8 mouse cellular contexts compared by ENCODE assay signal in genomic region chr6:31399206-31399549, GRCm38 (mm10). TPM values are rescaled to one million over a fixed set of nuclear protein-coding genes. Genes with fewer than 3 reads are reported as not detected.
DNase-seq lines count a peak whose midpoint lies in the region; ATAC-seq and TF ChIP-seq lines count a peak whose summit lies in the region.

No protein-coding gene starts in this region.

- WGBS in cerebellum, adult 2 months = under 1% methylated on average over 21 of the region's 28 CpGs
- WGBS in forebrain, embryonic 11.5 days = under 1% methylated on average over 28 of the region's 28 CpGs
- 1% methylated on average over 28 of the region's 28 CpGs for WGBS in liver, adult 2 months

- H3K79me2 ChIP-seq in liver, adult 2 months (ENCODE audit: control insufficient read depth, insufficient read depth, low read length) = peaks cover 29% of the 10 kb centered on the region

- no peaks in the 10 kb centered on the region for H3K27me3 ChIP-seq in cerebellum, adult 2 months (ENCODE audit: control insufficient read depth, insufficient read depth, low read length)
- H3K27me3 ChIP-seq in forebrain, embryonic 11.5 days (ENCODE audit: control insufficient read depth, insufficient read depth, low read length) = no peaks in the 10 kb centered on the region
- H3K27me3 ChIP-seq in liver, adult 2 months (ENCODE audit: control insufficient read depth, insufficient read depth, low read length) = no peaks in the 10 kb centered on the region
- H3K27me3 ChIP-seq in splenic B cell, adult 2 months (ENCODE audit: control insufficient read depth, insufficient read depth, low read length, poor library complexity, severe bottlenecking) = no peaks in the 10 kb centered on the region

- DNase-seq in cerebellum, adult 2 months = no peak
- DNase-seq in cerebellum, adult 18-20 months = no peak
- peak; percentile 42 for DNase-seq in 3134 (ENCODE audit: extremely low read depth, insufficient read length, low spot score)
- DNase-seq in forebrain, embryonic 11.5 days (ENCODE audit: low spot score) = no peak
- DNase-seq in liver, adult 2 months (ENCODE audit: extremely low read depth, low read depth, low spot score) = no peak
- DNase-seq in splenic B cell, adult 2 months (ENCODE audit: low read depth, low spot score) = peak; percentile 18
- no peak for DNase-seq in urinary bladder, adult 18-20 months (ENCODE audit: low spot score in 2 of 2)
- DNase-seq in layer of hippocampus, postnatal 14 days (ENCODE audit: low spot score in 2 of 2) = no peak

- ATAC-seq in forebrain, embryonic 11.5 days (replicated peaks; ENCODE audit: low FRiP score) = peak; percentile 67

- no peaks in the 10 kb centered on the region for H3K36me3 ChIP-seq in forebrain, embryonic 11.5 days (ENCODE audit: control insufficient read depth, insufficient read depth, low read length)
- H3K36me3 ChIP-seq in liver, adult 2 months (ENCODE audit: control insufficient read depth, insufficient read depth, low read length) = no peaks in the 10 kb centered on the region
- no peaks in the 10 kb centered on the region for H3K36me3 ChIP-seq in splenic B cell, adult 2 months (ENCODE audit: control insufficient read depth, insufficient read depth, low read length, poor library complexity, severe bottlenecking)

- peak overlapping the region; percentile 91 for H3K4me3 ChIP-seq in cerebellum, adult 2 months (replicated peaks; ENCODE audit: insufficient read depth, low read depth, low read length)
- peak overlapping the region; percentile 98 for H3K4me3 ChIP-seq in forebrain, embryonic 11.5 days (ENCODE audit: low read depth, low read length)
- H3K4me3 ChIP-seq in liver, adult 2 months (ENCODE audit: insufficient read depth, low read depth, low read length) = peak overlapping the region; percentile 97

- peak overlapping the region; percentile 87 for H3K4me2 ChIP-seq in forebrain, embryonic 11.5 days (ENCODE audit: low read depth, low read length, severe bottlenecking)

- no peak for TF ChIP-seq POLR2A in cerebellum, adult 2 months (IDR thresholded peaks at IDR 0.05; ENCODE audit: borderline replicate concordance, insufficient read depth, low read length)
- TF ChIP-seq POLR2A in liver, adult 2 months (IDR thresholded peaks at IDR 0.05; ENCODE audit: extremely low read depth, insufficient read depth, low read length) = no peak

- peak overlapping the region; percentile 97 for H3K9ac ChIP-seq in forebrain, embryonic 11.5 days (ENCODE audit: low read length)
- H3K9ac ChIP-seq in liver, adult 2 months (ENCODE audit: low read depth, low read length) = peak overlapping the region; percentile 98

- no peaks in the 10 kb centered on the region for H3K9me3 ChIP-seq in forebrain, embryonic 11.5 days (ENCODE audit: control insufficient read depth, low read length)

- peak overlapping the region; percentile 98 for H3K27ac ChIP-seq in cerebellum, adult 2 months (ENCODE audit: insufficient read depth, low read length)
- H3K27ac ChIP-seq in forebrain, embryonic 11.5 days (ENCODE audit: low read depth, low read length) = peak overlapping the region; percentile 85
- peak overlapping the region; percentile 97 for H3K27ac ChIP-seq in liver, adult 2 months (replicated peaks; ENCODE audit: insufficient read depth, low read depth, low read length)

- TF ChIP-seq CTCF in cerebellum, adult 2 months (IDR thresholded peaks at IDR 0.05; ENCODE audit: borderline replicate concordance, insufficient read depth, low read depth, low read length) = no peak
- TF ChIP-seq CTCF in liver, adult 2 months (IDR thresholded peaks at IDR 0.05; ENCODE audit: low read depth, low read length) = no peak

- H3K4me1 ChIP-seq in cerebellum, adult 2 months (ENCODE audit: control insufficient read depth, insufficient read depth, low read length) = peaks cover 12% of the 10 kb centered on the region
- H3K4me1 ChIP-seq in forebrain, embryonic 11.5 days (replicated peaks; ENCODE audit: control insufficient read depth, insufficient read depth, low read length) = peaks cover 7% of the 10 kb centered on the region; the same call in 1 of the 2 replicates
- H3K4me1 ChIP-seq in liver, adult 2 months (ENCODE audit: control insufficient read depth, insufficient read depth, low read length) = peaks cover 26% of the 10 kb centered on the region

RNA-seq across cellular contexts. Expression of gene Mkln1, which starts 0.6 kb away (rescaled TPM):
- 48.4 and 53.9 TPM in 2 replicates for polyA plus RNA-seq in cerebellum, adult 2 months (2012; rRNA removed)
- 208 and 221 TPM in 2 replicates for polyA plus RNA-seq in forebrain, embryonic 11.5 days (2014; fragmentation: Nextera tagmentation; extraction: Ambion mirVana)
- total RNA-seq in liver, adult 2 months (2014; rRNA removed) = 120 and 122 TPM in 2 replicates
- polyA plus RNA-seq in liver, adult 2 months (2012; rRNA removed) = 57.7 and 67.0 TPM in 2 replicates
- total RNA-seq in layer of hippocampus, postnatal 14 days (2021) = 100 to 1,000 TPM; 127 to 139 TPM

Comparison
In these comparisons a context has a peak if more than half of its experiments do, and no peak if none do; other contexts are left out.
1. DNase-seq: peak in 3134 (single experiment) and splenic B cell, adult 2 months (single experiment); none in cerebellum, adult 2 months (0 of 2), cerebellum, adult 18-20 months (0 of 2), forebrain, embryonic 11.5 days (single experiment), liver, adult 2 months (single experiment), urinary bladder, adult 18-20 months (0 of 2) and layer of hippocampus, postnatal 14 days (0 of 2).
2. Peak in every context shown above with its lines, with median percentiles within 50 percentile points of each other: H3K27ac ChIP-seq and H3K4me3 ChIP-seq.